Mouse (Mus musculus): ENCODE results near the gene Morc3. TPM values are rescaled to one million over a fixed set of nuclear protein-coding genes. Genes with fewer than 3 reads are reported as not detected.

The Morc3 gene
- polyA plus RNA-seq, 1 experiment, result 88.3 TPM

- no peak overlapping the region for H3K4me3 ChIP-seq (ENCODE audit: insufficient read depth, low read length)
- H3K27ac ChIP-seq (ENCODE audit: insufficient read depth, low read depth, low read length), result no peak overlapping the region
- H3K4me1 ChIP-seq (ENCODE audit: control insufficient read depth, insufficient read depth, low read length), result no peaks in the 10 kb centered on the region
- no peak for TF ChIP-seq POLR2A (IDR thresholded peaks at IDR 0.05; ENCODE audit: borderline replicate concordance, low read depth, low read length)
These were observed 71.1 kb downstream of the Morc3 start for GRCm38 (mm10) chr16:93903027-93903426.

- Histone ChIP-seq H3K27ac (ENCODE audit: insufficient read depth, low read depth, low read length) (no peak overlapping the region), H3K4me1 (ENCODE audit: control insufficient read depth, insufficient read depth, low read length) (peaks cover 6% of the 10 kb centered on the region; the same call in 1 of the 2 replicates), H3K4me3 (ENCODE audit: insufficient read depth, low read length) (no peak overlapping the region)
- TF ChIP-seq POLR2A (IDR thresholded peaks at IDR 0.05; ENCODE audit: borderline replicate concordance, low read depth, low read length) (no peak), CTCF (IDR thresholded peaks at IDR 0.05; ENCODE audit: low read depth, low read length) (peak; percentile 69; the same call in 1 of the 2 replicates)
These were observed 74.5 kb downstream of the Morc3 start for GRCm38 (mm10) chr16:93906156-93907014.

- Histone ChIP-seq H3K4me1 (ENCODE audit: control insufficient read depth, insufficient read depth, low read length) (peaks cover 13% of the 10 kb centered on the region), H3K27ac (ENCODE audit: insufficient read depth, low read depth, low read length) (no peak overlapping the region), H3K4me3 (ENCODE audit: insufficient read depth, low read length) (no peak overlapping the region)
- TF ChIP-seq CTCF (IDR thresholded peaks at IDR 0.05; ENCODE audit: low read depth, low read length) (no peak), POLR2A (IDR thresholded peaks at IDR 0.05; ENCODE audit: borderline replicate concordance, low read depth, low read length) (no peak)
These were observed 75.8 kb downstream of the Morc3 start for GRCm38 (mm10) chr16:93907761-93908160.

GRCm38 (mm10) chr16:93908196-93908595, 76.3 kb downstream of the Morc3 start:
- no peak for TF ChIP-seq CTCF (IDR thresholded peaks at IDR 0.05; ENCODE audit: low read depth, low read length)
- no peak for TF ChIP-seq POLR2A (IDR thresholded peaks at IDR 0.05; ENCODE audit: borderline replicate concordance, low read depth, low read length)

GRCm38 (mm10) chr16:93909936-93910335, 78.0 kb downstream of the Morc3 start:
- Histone ChIP-seq H3K4me1 (ENCODE audit: control insufficient read depth, insufficient read depth, low read length) (peaks cover 25% of the 10 kb centered on the region), H3K4me3 (ENCODE audit: insufficient read depth, low read length) (no peak overlapping the region), H3K27ac (ENCODE audit: insufficient read depth, low read depth, low read length) (no peak overlapping the region)
- TF ChIP-seq CTCF (IDR thresholded peaks at IDR 0.05; ENCODE audit: low read depth, low read length) (no peak), POLR2A (IDR thresholded peaks at IDR 0.05; ENCODE audit: borderline replicate concordance, low read depth, low read length) (no peak)

More at GRCm38 (mm10) chr16:93908196-93908595, 76.3 kb downstream of the Morc3 start:
- Histone ChIP-seq H3K27ac (ENCODE audit: insufficient read depth, low read depth, low read length) (no peak overlapping the region), H3K4me3 (ENCODE audit: insufficient read depth, low read length) (no peak overlapping the region), H3K4me1 (ENCODE audit: control insufficient read depth, insufficient read depth, low read length) (peaks cover 14% of the 10 kb centered on the region)

GRCm38 (mm10) chr16:93910735-93911665, 79.1 kb downstream of the Morc3 start:
- Histone ChIP-seq H3K4me1 (ENCODE audit: control insufficient read depth, insufficient read depth, low read length) (peaks cover 25% of the 10 kb centered on the region), H3K27ac (ENCODE audit: insufficient read depth, low read depth, low read length) (no peak overlapping the region), H3K4me3 (ENCODE audit: insufficient read depth, low read length) (no peak overlapping the region)
- TF ChIP-seq CTCF (IDR thresholded peaks at IDR 0.05; ENCODE audit: low read depth, low read length) (no peak), POLR2A (IDR thresholded peaks at IDR 0.05; ENCODE audit: borderline replicate concordance, low read depth, low read length) (no peak)

- Histone ChIP-seq H3K4me3 (ENCODE audit: insufficient read depth, low read length) (no peak overlapping the region), H3K4me1 (ENCODE audit: control insufficient read depth, insufficient read depth, low read length) (peaks cover 25% of the 10 kb centered on the region), H3K27ac (ENCODE audit: insufficient read depth, low read depth, low read length) (no peak overlapping the region)
- TF ChIP-seq POLR2A (IDR thresholded peaks at IDR 0.05; ENCODE audit: borderline replicate concordance, low read depth, low read length), result no peak
- TF ChIP-seq CTCF (IDR thresholded peaks at IDR 0.05; ENCODE audit: low read depth, low read length), result no peak
These were observed 80.2 kb downstream of the Morc3 start for GRCm38 (mm10) chr16:93912158-93912557.

- H3K4me1 ChIP-seq (ENCODE audit: control insufficient read depth, insufficient read depth, low read length), result peaks cover 25% of the 10 kb centered on the region
- no peak for TF ChIP-seq POLR2A (IDR thresholded peaks at IDR 0.05; ENCODE audit: borderline replicate concordance, low read depth, low read length)
- no peak for TF ChIP-seq CTCF (IDR thresholded peaks at IDR 0.05; ENCODE audit: low read depth, low read length)
- no peak overlapping the region for H3K4me3 ChIP-seq (ENCODE audit: insufficient read depth, low read length)
- H3K27ac ChIP-seq (ENCODE audit: insufficient read depth, low read depth, low read length), result no peak overlapping the region
These were observed 80.9 kb downstream of the Morc3 start for GRCm38 (mm10) chr16:93912808-93913207.

GRCm38 (mm10) chr16:93913881-93914576, 82.1 kb downstream of the Morc3 start:
- TF ChIP-seq CTCF (IDR thresholded peaks at IDR 0.05; ENCODE audit: low read depth, low read length), result no peak
- TF ChIP-seq POLR2A (IDR thresholded peaks at IDR 0.05; ENCODE audit: borderline replicate concordance, low read depth, low read length), result no peak
- H3K4me1 ChIP-seq (ENCODE audit: control insufficient read depth, insufficient read depth, low read length), result peaks cover 29% of the 10 kb centered on the region
- peak overlapping the region; percentile 47 for H3K4me3 ChIP-seq (ENCODE audit: insufficient read depth, low read length)
- H3K27ac ChIP-seq (ENCODE audit: insufficient read depth, low read depth, low read length), result peak overlapping the region; percentile 84

All from bone marrow macrophage, adult 2 months (primary cell).